Mouse (Mus musculus): ENCODE results near the gene Hip1r.
"Not testable (repeated sequence)": the region's sequence is repeated elsewhere in the genome, so short reads cannot be mapped to it uniquely, and the experiment has no call there.

The Hip1r gene

DNA sequence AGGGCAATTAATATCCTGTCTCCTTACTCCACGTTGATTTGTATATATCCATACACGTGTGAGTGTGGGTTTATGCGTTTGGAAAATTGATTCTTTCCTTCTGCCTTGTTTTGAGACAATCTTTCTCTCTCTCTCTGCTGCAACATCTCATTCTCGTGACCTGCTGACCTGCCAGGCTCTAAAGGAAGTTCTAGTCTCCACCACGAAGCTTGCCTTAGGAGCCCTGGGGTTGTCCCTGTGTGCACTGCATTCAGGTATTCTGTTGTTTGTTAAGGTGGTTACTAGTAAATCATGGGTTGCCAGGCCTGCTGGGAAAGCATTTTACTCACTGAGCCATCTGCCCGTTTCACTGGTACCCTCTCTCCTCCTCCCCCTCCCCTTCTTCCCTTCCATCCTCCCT, 62.9 kb downstream of the Hip1r start:
- DNase-seq (ENCODE audit: low read depth), result peak; percentile 89

DNA sequence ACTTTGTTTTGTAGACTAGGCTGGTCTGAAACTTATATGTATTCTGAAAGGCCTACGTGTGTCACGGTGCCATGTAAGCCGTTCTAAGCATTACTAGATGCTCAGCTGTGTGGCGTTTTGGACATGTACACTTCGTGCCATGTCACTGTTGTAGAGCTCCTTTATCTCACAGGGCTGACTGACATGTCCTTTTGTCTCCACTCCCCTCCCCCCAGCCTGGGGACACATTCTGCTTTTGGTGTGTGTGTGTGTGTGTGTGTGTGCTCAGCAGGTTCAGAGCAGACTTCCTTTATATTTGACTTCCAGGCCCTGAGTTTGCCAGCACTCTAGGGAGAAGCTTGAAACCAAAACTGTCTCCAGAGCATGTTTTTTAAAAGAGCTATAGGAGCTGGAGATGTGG, 63.4 kb downstream of the Hip1r start:
- DNase-seq (ENCODE audit: low read depth), result peak; percentile 76

DNA sequence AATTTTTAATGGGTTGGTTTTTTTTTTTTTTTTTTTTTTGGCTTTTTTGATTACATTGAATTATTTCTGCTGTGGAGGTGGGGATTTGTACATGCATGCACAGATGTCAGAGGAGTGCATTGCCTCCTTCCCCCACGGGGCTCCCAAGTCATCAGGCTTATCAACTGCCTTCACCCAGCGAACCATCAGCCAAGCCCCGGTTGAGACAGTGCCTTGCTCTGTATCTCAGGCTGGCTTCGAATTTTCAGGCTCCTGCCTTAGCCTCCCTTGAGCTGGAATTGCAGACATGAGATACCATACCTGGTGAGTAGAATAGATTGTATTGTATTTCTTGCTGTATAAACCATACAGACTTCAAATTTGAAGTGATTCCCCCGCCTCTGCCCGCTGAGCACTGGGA, 66.2 kb downstream of the Hip1r start:
- DNase-seq (ENCODE audit: low read depth), result no peak

DNA sequence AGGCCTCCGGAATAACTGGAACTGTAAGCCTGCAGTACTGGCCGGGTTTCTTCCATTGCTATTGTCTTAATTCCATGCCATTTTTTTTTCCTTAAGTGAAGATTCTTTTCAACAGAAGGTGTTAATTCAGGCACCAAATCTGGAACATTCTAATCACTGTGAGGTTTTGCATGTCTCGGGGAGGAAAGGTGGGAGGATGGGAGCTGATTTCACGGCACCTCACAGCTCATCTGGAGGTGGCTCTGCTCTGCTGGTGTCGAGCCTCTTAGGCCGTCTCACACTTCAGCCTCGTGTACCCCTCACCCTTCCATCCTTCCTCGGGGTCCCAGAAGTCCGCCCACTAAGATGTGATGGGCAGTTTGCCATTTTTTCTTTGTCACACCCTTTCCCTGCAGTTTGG, 67.7 kb downstream of the Hip1r start:
- no peak for DNase-seq (ENCODE audit: low read depth)

DNA sequence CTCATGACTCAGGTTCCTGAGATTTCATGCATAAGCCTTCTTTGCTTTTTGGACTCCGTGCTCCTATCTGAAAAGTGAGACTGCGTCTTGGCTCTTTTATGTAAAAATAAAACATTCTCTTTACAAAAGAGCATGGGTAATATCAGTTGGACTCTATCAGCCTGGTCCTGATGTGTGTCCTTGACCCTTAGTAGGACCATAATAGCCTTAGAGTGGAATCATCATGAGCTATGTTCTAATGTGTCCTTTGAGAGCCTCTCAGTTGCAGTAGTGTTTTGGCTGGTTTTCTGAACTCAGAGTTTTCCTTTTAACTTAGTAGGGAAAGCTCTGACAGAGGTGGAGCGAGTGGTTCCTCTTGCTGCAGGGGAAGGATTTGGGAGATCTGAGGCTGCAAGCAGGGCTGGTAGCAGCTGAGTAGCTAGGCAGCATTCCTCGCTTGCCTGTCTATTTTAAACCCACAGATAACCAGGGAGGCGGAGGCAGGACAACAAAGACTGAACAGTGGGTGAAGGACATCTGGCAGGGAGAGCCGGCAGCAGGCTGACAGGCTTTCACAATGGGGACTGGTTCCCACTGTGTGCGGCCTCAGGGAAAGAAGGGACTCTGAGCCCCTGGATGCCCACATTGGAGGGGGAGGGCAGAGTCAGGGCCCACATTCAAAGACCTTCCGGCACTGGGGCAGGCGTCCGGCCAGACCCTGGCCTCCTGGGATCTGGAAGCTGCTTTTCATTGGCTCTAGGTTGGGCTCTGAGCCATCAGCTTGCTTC, 70.0 kb downstream of the Hip1r start:
- DNase-seq (ENCODE audit: low read depth), result no peak

DNA sequence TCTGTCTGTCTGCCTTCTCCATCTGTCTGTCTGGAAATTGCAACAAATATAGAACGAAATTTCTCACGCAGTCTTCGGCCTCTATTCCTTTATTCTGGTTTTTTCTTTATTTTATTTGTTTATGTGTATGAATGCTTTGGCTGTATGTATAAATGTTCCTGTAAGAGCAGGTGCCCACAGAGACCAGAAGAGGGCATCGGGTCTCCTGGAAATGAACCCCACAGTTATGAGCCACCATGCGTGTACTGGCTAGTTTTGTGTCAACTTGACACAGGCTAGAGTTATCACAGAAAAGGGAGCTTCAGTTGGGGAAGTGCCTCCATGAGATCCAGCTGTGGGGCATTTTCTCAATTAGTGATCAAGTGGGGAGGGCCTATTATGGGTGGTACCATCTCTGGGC, 70.6 kb downstream of the Hip1r start:
- DNase-seq (ENCODE audit: low read depth), result no peak

DNA sequence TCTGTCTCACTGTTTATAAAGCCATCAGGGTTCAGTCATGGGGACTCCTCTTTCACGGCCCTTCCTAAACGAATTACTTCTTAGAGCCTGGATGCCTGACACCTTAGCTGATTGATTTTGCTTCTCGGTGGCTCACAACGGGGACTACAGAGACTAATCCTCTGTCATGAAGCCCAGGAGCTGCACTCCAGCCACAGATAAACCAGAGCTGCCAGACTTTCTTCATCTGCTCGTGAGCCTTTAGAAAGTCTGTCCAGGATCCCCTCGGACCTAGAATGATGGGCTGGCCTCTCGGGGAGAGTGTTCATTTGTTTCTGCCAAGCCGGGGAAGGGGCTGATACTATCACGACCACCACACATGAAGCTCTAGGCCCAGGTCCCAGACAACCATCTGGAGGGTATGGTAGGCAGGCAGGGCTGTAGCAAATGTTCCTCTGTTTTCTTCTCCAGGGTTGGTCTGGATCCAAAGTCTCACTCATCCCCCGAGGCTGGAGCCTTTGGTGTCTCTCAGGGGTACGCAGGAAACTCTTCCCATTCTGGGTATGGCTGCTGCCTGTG, 72.1 kb downstream of the Hip1r start:
- no peak for DNase-seq (ENCODE audit: low read depth)

DNA sequence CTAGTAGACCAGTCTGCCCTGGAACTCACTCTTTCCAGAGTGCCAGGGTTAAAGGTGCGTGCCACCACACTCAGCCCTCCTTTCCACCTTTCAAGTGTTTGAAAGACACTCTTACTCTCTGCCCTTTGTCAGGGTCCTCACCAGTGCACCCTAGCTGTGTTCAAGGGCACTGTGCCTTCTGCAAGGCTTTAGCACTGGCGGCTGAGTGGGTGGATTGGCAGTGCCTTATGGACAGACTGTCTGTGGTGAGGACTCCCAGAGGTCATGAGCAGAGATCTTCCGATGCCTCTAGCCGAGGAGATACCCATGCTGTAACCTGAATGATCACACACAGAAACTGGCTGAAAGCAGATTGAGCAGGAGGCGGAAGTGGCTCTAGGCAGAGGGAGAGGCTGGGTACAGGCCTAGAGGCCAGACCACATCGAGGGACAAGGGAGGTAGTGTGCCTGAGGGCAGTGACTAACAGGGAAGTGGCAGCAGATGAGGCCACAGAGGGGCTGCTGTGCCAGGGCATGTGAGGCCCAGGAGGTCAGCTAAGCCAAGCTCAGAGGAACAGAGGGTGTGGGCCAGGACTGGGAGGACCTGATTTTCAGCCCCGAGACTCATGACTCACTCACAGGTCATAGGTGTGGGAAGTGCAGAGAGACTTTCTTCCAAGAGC, 73.4 kb downstream of the Hip1r start:
- DNase-seq (ENCODE audit: low read depth), result no peak

DNA sequence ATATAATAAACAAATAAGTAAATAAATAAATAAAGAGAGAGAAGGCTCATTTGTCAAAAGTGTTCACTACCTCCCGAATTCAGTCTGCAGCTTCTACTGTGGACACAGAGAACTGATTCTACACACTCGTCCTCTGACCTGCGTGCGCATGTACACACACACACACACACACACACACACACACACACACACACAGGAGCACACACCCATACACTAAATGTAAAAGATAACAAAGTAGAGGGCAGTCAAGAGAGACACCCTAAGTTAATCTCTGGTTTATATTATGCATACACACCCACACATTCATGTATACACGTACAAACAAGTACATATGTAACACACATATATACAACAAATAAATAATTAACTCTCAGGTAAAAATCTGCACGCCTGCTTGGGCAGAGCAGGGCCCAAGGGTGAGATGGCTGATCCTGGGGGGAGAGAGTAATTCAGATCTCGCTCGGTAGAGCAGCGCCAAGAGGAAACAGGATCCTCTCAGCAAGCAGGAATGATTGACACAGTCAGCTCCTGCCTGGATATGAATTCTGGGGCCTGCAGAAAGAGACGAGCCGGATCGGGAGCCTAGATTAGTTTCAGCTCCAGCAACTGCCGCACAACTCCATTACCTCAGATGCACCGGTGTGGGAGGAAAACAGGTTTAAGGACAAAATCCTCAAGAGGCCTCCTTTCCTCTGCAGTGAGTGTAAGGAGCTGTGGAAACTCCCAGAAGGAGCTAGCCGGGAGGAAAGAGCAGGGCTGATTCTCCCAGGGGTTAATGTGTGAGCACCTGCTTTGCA, 76.0 kb downstream of the Hip1r start:
- DNase-seq (ENCODE audit: low read depth), result no peak

DNA sequence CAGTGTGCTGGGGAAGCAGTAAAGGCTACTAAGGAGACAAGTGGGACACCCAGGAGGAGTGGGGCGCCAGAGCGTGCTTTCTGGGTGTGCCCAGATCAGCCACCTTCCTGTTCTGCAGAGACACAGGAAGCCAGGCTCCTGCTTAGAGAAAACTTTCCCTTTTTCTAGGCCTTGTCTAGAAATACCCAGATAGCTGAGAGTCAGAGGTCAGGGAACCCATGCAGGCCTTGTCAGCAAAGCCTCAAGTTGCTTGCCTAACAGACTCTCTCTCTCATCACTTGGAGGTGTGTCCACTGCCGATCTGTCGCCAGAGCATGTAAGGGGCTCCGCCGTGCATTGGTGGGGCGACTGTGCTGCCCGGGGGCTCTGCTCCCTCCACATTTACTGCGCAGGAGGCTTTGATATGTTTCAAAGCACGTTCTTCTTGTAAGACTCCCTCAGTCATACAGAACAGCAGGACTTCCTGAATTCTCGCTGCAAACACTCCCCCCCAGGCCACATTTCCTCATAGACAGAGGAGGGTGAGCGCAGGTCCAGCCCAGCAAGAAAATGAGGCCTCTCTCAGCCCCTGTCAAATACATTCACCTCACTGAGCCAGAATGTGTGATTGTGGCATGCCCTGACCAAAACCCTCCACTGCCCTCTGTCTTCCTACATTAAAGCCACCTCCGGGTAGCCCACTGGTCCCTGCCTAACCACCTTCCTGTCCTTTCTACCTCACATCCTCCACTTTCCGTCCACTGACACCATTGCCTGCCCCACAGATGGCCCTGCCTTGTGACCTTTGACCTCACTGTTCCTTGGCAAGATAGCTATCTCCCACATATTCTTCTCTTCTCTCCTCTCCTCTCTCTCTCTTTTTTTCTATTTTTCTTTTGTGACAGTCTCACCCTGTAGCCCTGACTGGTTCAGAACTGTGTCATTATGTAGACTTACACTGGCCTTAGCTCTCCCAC, 76.9 kb downstream of the Hip1r start:
- DNase-seq (ENCODE audit: low read depth), result peak; percentile 74

DNA sequence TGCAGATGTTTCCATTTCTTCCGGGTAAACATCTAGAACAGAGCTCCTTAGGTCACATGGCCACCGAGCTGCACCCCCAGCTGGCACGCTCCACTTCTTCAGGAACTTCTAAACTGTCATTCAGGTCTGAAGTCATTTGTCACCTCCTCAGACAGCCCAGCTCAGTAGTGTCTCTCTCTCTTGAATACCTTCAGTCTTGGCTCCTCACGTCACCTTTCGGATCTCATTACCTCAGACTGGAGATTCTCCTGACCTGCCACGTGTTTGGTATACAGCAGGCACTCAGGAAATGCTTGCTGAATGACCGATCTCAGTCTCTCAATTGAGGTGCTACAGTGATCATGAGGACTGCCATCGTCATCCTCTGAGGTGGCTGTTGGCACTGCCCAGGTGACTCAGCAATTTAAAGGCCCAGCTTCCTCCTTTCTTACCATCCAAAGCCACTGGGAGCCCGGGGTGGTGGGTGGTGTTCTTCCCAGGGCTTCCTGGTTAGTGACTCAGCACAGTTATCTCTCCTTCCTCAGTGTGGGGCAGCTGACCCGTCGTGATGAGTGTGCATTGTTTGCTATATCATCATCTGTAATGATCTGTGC, 78.6 kb downstream of the Hip1r start:
- DNase-seq (ENCODE audit: low read depth), result peak; percentile 62

DNA sequence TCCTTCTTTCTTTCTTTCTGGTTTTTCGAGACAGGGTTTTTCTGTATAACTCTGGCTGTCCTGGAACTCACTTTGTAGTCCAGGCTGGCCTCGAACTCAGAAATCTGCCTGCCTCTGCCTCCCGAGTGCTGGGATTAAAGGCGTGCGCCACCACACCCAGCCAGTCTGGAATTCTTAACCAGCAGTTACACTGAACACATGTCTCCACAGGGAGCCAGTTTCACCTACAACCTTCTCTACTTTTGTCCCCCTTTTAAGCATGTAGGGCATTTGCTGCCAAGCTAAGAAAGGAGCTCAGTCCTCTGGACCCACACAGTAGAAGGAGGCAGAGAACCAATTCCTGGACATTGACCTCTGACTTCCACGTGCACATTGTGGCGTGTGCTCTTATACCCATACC, 79.2 kb downstream of the Hip1r start:
- not testable (repeated sequence) for DNase-seq (ENCODE audit: low read depth)
